Mouse (Mus musculus) forebrain, embryonic 12.5 days (tissue): ENCODE results near the gene Fam228b. TPM values are rescaled to one million over a fixed set of nuclear protein-coding genes. Genes with fewer than 3 reads are reported as not detected.

ENCODE experiments used
- ATAC-seq: fragments of 200-750 bp; cut with Nextera tagmentation; 2 replicates; pipeline ENCODE4 v1.8.0; 2017; ENCODE audit warnings: moderate TSS enrichment; ENCODE audit not compliant: low FRiP score
- H3K27ac ChIP-seq: fragments of 300-500 bp; sonication (generic); 2 replicates; pipeline ENCODE4 v1.5.1; 2016; ENCODE audit warnings: mild to moderate bottlenecking
- H3K27me3 ChIP-seq: fragments of 300-500 bp; sonication (generic); 2 replicates; pipeline ENCODE4 v1.6.1; 2016; ENCODE audit warnings: mild to moderate bottlenecking
- H3K36me3 ChIP-seq: fragments of 300-500 bp; sonication (generic); replicated peaks from 2 replicates; pipeline ENCODE4 v1.6.1; 2016; ENCODE audit warnings: mild to moderate bottlenecking
- H3K4me1 ChIP-seq: fragments of 300-500 bp; sonication (generic); 2 replicates; pipeline ENCODE4 v1.6.1; 2016
- H3K4me2 ChIP-seq: fragments of 300-500 bp; sonication (generic); 2 replicates; pipeline ENCODE4 v1.6.1; 2016; ENCODE audit warnings: mild to moderate bottlenecking, moderate library complexity
- H3K4me3 ChIP-seq: fragments of 300-500 bp; sonication (generic); replicated peaks from 2 replicates; pipeline ENCODE4 v1.5.1; 2016; ENCODE audit warnings: mild to moderate bottlenecking
- H3K9ac ChIP-seq: fragments of 300-500 bp; sonication (generic); 2 replicates; pipeline ENCODE4 v1.6.1; 2016; ENCODE audit warnings: mild to moderate bottlenecking
- H3K9me3 ChIP-seq: fragments of 300-500 bp; sonication (generic); 2 replicates; pipeline ENCODE4 v1.6.1; 2016
- WGBS: fragments of 180-500 bp; shearing (Covaris S2); methylation state at CpG from one replicate; pipeline ENCODE4 v1.1.7; 2016; 5-methylcytosine and 5-hydroxymethylcytosine counted together
- polyA plus RNA-seq: library from polyadenylated mRNA; unstranded; fragments of >200 nt; fragmentation: Nextera tagmentation; extraction: Ambion mirVana; gene quantifications from 2 replicates; pipeline ENCODE4 v1.2.1, GENCODE M21; 2016

Gene Fam228b
- polyA plus RNA-seq, 1 experiment from 2014 or later, result 4.1 TPM

DNA sequence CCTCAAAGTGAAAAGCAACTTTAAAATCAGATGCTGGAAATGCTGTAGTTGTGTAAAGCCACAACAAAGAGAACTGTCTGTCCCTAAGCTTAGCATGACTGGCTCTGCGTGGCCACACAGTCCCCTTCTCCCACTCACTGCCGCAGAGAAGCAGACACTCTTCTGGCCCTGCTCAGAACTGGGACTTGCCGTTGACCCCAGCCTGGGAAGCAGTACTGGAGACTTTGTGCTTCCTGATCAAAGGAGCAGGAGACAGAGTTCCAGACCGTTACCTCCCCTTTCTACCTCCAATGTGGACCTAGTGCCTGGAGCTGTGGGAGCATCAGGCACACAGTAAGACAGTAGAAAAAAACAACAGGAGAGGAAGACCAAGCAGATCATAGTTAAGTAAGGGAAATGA is 36.7 kb downstream of the Fam228b start:
- H3K9ac ChIP-seq, result no peak overlapping the region
- no peaks in the 10 kb centered on the region for H3K4me1 ChIP-seq
- WGBS, result 71% methylated on average over 4 of the region's 4 CpGs
- H3K36me3 ChIP-seq, result no peaks in the 10 kb centered on the region
- H3K4me2 ChIP-seq, result no peak overlapping the region
- no peaks in the 10 kb centered on the region for H3K27me3 ChIP-seq
- H3K27ac ChIP-seq, result no peak overlapping the region
- H3K9me3 ChIP-seq, result no peaks in the 10 kb centered on the region
- H3K4me3 ChIP-seq, result no peak overlapping the region
- no peak for ATAC-seq

DNA sequence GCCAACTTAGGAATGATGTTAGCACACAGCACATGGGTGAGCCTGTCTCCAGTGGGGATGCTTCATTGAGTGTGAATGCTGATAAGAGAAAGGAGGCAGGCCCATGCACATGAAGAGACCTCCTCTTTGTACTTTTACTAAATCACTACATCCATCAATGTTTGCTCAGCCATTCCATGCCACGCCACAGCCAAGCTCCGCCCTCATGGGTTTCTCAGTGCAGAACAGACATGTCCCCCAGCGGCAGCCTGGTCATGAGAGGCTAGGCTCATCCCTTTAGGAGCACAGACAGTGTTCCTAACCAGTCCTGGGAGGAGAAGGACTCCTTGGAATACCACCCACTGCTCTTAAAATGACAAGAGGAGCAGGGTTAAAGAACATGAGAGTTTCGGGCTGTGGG is 37.4 kb downstream of the Fam228b start:
- Histone ChIP-seq H3K27me3 (no peaks in the 10 kb centered on the region), H3K9ac (no peak overlapping the region), H3K36me3 (no peaks in the 10 kb centered on the region), H3K27ac (no peak overlapping the region), H3K9me3 (no peaks in the 10 kb centered on the region), H3K4me1 (no peaks in the 10 kb centered on the region), H3K4me3 (no peak overlapping the region), H3K4me2 (no peak overlapping the region)
- ATAC-seq, result no peak
- WGBS, result 74% methylated on average over 4 of the region's 4 CpGs

DNA sequence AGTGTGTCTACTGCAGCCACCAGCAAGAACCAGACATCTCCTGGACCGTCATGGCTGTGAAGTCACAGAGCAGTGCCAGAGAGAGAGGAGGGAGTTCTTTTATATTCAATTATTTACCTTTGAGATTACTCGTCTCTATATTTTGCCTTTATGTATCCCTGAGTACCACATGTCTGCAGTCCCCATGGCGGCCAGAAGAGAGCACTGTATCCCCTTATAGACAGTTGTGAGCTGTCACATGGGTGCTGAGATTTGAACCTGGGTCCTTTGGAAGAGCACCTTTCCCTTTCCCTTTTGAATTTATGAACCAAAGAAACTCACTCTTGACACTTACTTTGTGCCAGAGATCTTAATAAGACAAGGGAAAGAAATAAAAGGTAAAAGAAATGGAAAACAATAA is 39.9 kb downstream of the Fam228b start:
- Histone ChIP-seq H3K4me1 (no peaks in the 10 kb centered on the region), H3K27me3 (no peaks in the 10 kb centered on the region), H3K4me2 (no peak overlapping the region), H3K4me3 (no peak overlapping the region), H3K36me3 (no peaks in the 10 kb centered on the region), H3K27ac (no peak overlapping the region), H3K9me3 (no peaks in the 10 kb centered on the region), H3K9ac (no peak overlapping the region)
- WGBS, result 87% methylated on average over 3 of the region's 3 CpGs
- no peak for ATAC-seq

DNA sequence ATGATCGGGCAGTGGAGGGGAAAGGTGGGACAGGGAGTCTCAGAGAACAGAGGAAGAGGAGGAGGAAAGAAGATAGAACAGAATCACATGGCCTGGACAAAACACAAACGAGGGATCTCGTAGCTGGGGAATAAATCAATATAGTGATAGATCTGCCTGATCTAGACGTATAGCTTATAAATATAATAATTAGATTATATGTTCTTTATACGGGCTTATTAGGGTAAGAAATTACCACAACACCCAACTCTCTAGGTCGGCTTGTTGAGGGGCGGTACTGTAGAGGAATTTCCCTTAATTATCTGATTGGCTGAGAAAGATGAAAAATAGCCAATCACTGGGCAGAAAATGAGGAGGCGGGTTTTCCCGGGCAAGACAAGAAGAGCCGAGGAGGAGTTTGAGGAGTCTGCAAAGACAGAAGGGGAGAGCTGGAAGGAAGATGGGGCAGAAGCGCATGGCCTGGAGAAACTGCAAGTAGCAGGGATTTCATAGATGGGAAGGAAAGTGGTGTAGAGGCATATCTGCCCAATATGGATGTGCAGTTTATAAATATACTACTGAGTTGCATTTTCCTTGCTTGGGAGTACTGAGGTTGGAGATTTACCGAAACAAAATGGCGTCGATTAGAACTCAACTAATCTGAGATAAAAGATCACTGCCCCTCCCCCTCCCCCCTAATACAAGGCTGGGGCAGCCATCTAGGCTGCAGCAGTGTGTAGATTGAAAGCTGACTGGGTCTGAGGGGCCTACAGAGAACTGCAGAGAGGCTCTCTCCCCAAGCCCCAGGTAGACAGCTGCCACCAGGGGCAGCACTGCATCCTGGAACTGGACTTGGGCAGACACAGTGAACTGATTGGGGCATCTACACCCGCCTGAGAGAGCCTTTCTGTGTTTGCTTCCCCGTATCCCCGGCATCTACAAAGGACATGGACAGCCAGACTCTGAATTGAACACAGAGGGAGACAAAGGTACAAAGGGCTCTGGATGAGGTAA is 49.0 kb downstream of the Fam228b start:
- no peaks in the 10 kb centered on the region for H3K9me3 ChIP-seq
- 79% methylated on average over 17 of the region's 17 CpGs for WGBS
- no peak overlapping the region for H3K9ac ChIP-seq
- H3K4me1 ChIP-seq, result peaks cover 5% of the 10 kb centered on the region
- no peak overlapping the region for H3K4me2 ChIP-seq
- peaks cover 2% of the 10 kb centered on the region; the same call in 1 of the 2 replicates for H3K36me3 ChIP-seq
- no peak overlapping the region for H3K4me3 ChIP-seq
- H3K27me3 ChIP-seq, result no peaks in the 10 kb centered on the region
- ATAC-seq, result no peak
- H3K27ac ChIP-seq, result no peak overlapping the region

- Histone ChIP-seq H3K4me2 (no peak overlapping the region), H3K9me3 (no peaks in the 10 kb centered on the region), H3K36me3 (peaks cover 3% of the 10 kb centered on the region; the same call in 1 of the 2 replicates), H3K27me3 (no peaks in the 10 kb centered on the region), H3K9ac (no peak overlapping the region), H3K4me3 (no peak overlapping the region), H3K4me1 (peaks cover 5% of the 10 kb centered on the region), H3K27ac (no peak overlapping the region)
- WGBS, result 87% methylated on average over 13 of the region's 13 CpGs
- no peak for ATAC-seq
Observed at GRCm38 (mm10) chr12:4719066-4719761, 49.9 kb downstream of the Fam228b start.

DNA sequence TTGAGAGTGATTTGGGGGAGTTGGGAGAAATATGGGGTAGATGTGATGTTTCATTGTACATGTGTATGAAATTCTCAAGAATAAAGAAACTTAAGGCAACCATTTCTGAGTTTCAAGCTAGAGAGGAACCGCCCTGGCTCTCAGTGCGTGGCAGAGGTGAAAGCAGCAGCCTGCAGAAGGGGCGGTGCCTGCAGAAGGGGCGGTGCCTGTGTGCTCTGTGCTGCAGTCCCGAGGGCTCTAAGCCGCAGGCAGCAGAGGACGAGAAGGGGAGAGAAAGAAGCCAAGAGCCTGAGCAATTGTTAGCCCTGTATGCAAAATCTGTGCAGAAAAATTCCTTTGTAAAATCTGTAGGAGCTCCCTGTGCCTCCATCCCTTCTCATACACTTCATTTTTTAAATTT is 51.6 kb downstream of the Fam228b start:
- H3K4me3 ChIP-seq, result no peak overlapping the region
- H3K9me3 ChIP-seq, result no peaks in the 10 kb centered on the region
- no peaks in the 10 kb centered on the region for H3K27me3 ChIP-seq
- WGBS, result 14% methylated on average over 7 of the region's 7 CpGs
- ATAC-seq, result peak; percentile 60; the same call in 1 of the 2 replicates
- H3K9ac ChIP-seq, result no peak overlapping the region
- H3K27ac ChIP-seq, result no peak overlapping the region
- H3K4me2 ChIP-seq, result peak overlapping the region; percentile 8; the same call in 1 of the 2 replicates
- H3K4me1 ChIP-seq, result peaks cover 5% of the 10 kb centered on the region
- peaks cover 11% of the 10 kb centered on the region; the same call in 1 of the 2 replicates for H3K36me3 ChIP-seq

- Histone ChIP-seq H3K4me3 (no peak overlapping the region), H3K4me2 (no peak overlapping the region), H3K27ac (no peak overlapping the region), H3K36me3 (peaks cover 17% of the 10 kb centered on the region; the same call in 1 of the 2 replicates), H3K27me3 (no peaks in the 10 kb centered on the region), H3K4me1 (peaks cover 5% of the 10 kb centered on the region), H3K9ac (no peak overlapping the region), H3K9me3 (no peaks in the 10 kb centered on the region)
- ATAC-seq, result no peak
- WGBS, result 91% methylated on average over 10 of the region's 10 CpGs
Observed at GRCm38 (mm10) chr12:4715606-4716005, 53.5 kb downstream of the Fam228b start.

- no peak overlapping the region for H3K9ac ChIP-seq
- H3K27ac ChIP-seq, result no peak overlapping the region
- 89% methylated on average over 4 of the region's 4 CpGs for WGBS
- H3K36me3 ChIP-seq, result peaks cover 26% of the 10 kb centered on the region; the same call in 1 of the 2 replicates
- no peaks in the 10 kb centered on the region for H3K9me3 ChIP-seq
- peaks cover 5% of the 10 kb centered on the region for H3K4me1 ChIP-seq
- no peak for ATAC-seq
- H3K27me3 ChIP-seq, result no peaks in the 10 kb centered on the region
- H3K4me3 ChIP-seq, result no peak overlapping the region
- H3K4me2 ChIP-seq, result no peak overlapping the region
Observed at GRCm38 (mm10) chr12:4713361-4713760, 55.7 kb downstream of the Fam228b start.

GRCm38 (mm10) chr12:4709926-4710325 is 59.1 kb downstream of the Fam228b start:
- no peak overlapping the region for H3K9ac ChIP-seq
- no peaks in the 10 kb centered on the region for H3K9me3 ChIP-seq
- no peak overlapping the region for H3K27ac ChIP-seq
- no peak overlapping the region for H3K4me3 ChIP-seq
- 83% methylated on average over 7 of the region's 7 CpGs for WGBS
- H3K36me3 ChIP-seq, result peaks cover 32% of the 10 kb centered on the region; the same call in 1 of the 2 replicates
- no peaks in the 10 kb centered on the region for H3K4me1 ChIP-seq
- no peak overlapping the region for H3K4me2 ChIP-seq
- no peak for ATAC-seq
- no peaks in the 10 kb centered on the region for H3K27me3 ChIP-seq

- H3K4me3 ChIP-seq, result no peak overlapping the region
- peaks cover 32% of the 10 kb centered on the region; the same call in 1 of the 2 replicates for H3K36me3 ChIP-seq
- ATAC-seq, result peak; percentile 49; the same call in 1 of the 2 replicates
- H3K27me3 ChIP-seq, result no peaks in the 10 kb centered on the region
- H3K9me3 ChIP-seq, result no peaks in the 10 kb centered on the region
- 73% methylated on average over 8 of the region's 8 CpGs for WGBS
- H3K27ac ChIP-seq, result no peak overlapping the region
- H3K4me1 ChIP-seq, result no peaks in the 10 kb centered on the region
- H3K9ac ChIP-seq, result no peak overlapping the region
- H3K4me2 ChIP-seq, result no peak overlapping the region
Observed at GRCm38 (mm10) chr12:4708881-4709604, 60.0 kb downstream of the Fam228b start.

DNA sequence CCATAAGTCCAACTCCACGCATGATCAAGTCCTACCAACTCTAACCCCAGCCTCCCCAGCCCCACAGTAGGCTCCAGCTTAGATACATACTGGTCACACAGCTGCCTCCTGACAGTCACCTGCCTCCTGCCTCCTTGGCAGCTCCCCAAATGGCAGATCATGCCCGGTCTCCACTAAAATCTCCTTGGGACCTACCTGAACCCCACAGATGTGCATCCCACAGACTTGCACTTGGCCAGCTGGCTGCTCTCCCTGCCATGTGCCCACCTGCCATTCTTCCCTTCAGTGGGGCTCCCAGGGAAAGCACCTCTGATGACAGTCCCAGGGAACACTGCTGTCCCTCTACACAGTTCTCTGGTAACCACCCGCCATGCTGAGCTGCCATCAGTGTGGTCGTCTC is 60.8 kb downstream of the Fam228b start:
- peaks cover 31% of the 10 kb centered on the region; the same call in 1 of the 2 replicates for H3K36me3 ChIP-seq
- H3K9ac ChIP-seq, result no peak overlapping the region
- H3K4me2 ChIP-seq, result no peak overlapping the region
- 93% methylated on average over 4 of the region's 4 CpGs for WGBS
- no peaks in the 10 kb centered on the region for H3K4me1 ChIP-seq
- no peak overlapping the region for H3K27ac ChIP-seq
- no peak overlapping the region for H3K4me3 ChIP-seq
- H3K27me3 ChIP-seq, result no peaks in the 10 kb centered on the region
- H3K9me3 ChIP-seq, result no peaks in the 10 kb centered on the region
- ATAC-seq, result no peak
